Mouse (Mus musculus) NIH3T3 (cell line): ENCODE measurements around the gene Adam6a.
"Not testable (repeated sequence)": the region's sequence is repeated elsewhere in the genome, so short reads cannot be mapped to it uniquely, and the experiment has no call there.

ENCODE experiments used
- DNase-seq: peaks from one replicate; pipeline ENCODE4 v3.0.0-alpha.2; 2012; ENCODE audit warnings: low read depth

The Adam6a gene

DNA sequence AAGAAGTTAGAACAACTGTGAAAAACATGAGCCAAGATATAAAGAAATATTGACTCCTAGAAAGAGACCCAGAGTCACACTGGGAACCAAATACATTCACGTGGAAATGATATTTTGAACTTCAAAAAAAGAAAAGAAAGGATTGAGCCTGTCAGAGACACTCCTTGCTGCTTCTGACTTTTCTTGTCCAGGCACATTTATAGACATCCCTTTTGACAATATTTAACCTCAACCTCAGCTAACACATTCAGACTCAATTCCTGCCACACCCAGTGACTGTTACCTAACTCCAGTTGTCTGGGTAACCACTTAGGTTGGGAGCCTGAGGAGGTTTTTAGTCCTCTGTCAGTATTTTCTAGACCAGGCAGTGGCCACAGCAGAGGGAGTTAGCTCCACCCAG lies at the start of gene Adam6a:
Gene Adam6a, plus strand, starts transcription at position 301 of the 400 bp plus-strand sequence.
- DNase-seq = not testable (repeated sequence)

DNA sequence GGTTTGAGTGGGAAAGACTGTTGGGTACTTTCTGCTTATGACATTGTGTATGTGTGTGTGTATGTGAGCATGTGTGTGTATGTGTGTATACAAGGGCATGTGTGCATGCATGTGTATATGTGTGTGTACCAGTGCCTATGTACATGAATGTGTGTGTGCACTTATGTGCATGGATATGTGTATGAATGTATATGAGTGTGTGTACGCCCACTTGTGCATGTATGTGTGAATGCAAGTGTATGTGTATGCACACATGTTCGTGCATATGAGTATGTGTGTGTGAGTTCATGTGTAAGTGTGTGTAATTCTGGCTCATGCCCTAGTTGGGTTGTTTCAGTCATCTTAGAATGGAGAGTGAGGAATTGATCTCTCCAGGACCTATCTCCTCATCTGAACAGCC lies 17.8 kb upstream of the Adam6a start:
- no peak for DNase-seq

DNA sequence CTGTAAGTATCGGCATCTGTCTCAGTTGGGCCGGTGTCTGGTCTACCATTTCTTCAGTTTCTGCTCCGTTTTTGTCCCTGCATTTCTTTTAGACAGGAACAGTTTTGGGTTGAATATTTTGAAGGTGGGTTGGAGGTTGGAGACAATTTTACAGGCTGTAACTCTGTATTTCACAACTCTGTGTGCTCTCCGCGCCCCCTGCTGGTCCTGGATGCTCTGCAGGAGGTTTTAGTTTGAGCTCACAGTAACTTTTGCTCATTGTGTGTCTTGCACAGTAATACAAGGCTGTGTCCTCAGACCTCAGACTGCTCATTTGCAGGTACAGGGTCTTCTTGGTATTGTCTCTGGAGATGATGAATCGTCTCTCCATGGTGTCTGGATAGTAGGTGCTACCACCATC lies 34.5 kb downstream of the Adam6a start:
- peak; percentile 45 for DNase-seq

DNA sequence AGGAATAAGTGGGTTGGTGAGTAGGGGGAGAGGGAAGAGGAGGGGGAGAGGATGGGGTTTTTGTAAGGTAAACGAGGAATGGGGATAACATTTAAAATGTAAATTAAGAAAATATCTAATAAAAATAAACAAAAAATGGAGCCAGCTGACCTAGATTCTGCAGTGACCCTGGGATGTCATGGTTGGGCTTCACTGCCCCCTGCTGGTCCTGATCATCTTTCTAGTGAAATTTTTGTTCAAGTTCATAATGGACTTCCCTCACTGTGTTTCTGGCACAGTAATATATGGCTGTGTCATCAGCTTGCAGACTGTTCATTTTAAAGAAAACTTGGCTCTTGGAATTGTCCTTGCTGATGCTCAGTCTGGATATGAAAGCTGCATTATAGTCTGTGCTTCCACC lies 44.3 kb downstream of the Adam6a start:
- peak; percentile 24 for DNase-seq
